Mouse (Mus musculus) heart, adult 2 months (tissue): ENCODE data around the gene Cercam.

Experiments used
- EP300 ChIP-seq: fragments of 200-500 bp; IDR thresholded peaks from 2 replicates; pipeline ENCODE4 v1.6.1; 2011; ENCODE audit warnings: low read depth, low read length, control low read depth; ENCODE audit not compliant: insufficient read depth
- POLR2A ChIP-seq: fragments of 200-500 bp; IDR thresholded peaks from 2 replicates; pipeline ENCODE4 v1.6.1; 2011; ENCODE audit warnings: mild to moderate bottlenecking, low read depth, low read length, control low read depth; ENCODE audit not compliant: insufficient read depth

DNA sequence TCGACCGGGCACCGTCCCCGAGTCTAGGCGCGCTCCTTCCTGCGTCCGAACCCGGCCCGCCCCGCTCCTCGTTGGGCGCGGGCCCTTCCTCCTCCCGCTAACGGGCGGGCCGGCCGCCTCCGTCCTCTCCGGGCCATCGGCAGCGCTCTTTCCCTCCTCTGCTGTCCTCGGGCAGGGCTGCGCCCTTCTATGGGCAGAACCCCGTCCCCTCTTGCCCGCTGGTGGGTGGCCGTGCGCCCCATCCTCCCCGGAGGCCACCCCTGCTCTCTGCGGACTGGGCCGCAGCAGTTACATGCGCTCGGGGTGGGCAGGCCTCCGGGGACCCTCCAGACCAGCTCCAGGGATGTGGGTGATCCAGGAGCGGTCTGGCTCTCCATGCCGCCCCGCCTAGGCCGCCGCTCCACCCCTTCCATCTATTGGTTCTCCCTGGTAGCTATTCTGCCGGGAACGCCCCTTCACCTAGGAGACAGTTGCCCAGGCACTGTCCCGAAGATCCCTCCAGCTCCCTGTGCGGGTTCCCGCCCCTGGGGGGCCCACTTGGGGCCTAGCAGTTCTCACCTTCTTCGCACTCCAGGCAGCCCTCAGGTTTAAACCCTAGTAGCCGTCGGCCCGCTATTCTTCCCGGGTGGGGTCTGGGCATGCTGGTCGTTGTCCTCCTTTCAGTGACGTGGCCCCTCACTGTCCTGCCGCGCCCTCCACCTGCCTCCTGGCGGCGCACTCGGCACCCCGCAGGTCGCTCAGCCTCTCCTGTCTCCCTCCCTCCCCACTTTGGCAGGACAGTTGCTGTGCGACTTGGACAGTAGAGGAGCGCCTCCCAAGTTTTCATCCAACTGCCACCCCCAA, 21.2 kb downstream of the Cercam start:
- no peak for TF ChIP-seq POLR2A
- no peak for TF ChIP-seq EP300
